Mouse (Mus musculus): ENCODE data around the gene Gm20765. TPM values are rescaled to one million over a fixed set of nuclear protein-coding genes. Genes with fewer than 3 reads are reported as not detected.

The Gm20765 gene
- polyA plus RNA-seq (2017; shearing (Covaris generic)), result not detected

DNA sequence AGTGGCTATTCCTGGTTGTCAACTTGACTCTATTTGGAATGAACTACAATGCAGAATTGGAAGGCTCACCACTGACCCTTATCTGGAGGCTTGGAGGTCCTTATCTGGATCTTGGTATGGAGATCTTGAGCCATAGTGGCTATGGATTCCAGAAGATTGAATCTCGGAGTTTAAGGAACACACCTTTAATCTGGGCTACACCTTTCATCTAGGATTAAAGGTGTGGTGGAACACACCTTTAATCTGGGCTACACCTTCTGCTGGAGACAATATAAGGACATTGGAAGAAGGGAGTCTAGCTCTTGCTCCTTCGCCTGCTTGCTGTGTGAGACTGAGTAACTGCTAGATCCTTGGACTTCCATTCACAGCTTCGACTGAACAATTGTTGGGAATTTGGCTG is at the start of gene Gm20765:
TSS of gene Gm20765 (plus strand) at position 301 of the 400 bp plus-strand sequence.

DNA sequence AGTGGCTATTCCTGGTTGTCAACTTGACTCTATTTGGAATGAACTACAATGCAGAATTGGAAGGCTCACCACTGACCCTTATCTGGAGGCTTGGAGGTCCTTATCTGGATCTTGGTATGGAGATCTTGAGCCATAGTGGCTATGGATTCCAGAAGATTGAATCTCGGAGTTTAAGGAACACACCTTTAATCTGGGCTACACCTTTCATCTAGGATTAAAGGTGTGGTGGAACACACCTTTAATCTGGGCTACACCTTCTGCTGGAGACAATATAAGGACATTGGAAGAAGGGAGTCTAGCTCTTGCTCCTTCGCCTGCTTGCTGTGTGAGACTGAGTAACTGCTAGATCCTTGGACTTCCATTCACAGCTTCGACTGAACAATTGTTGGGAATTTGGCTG is 42.6 kb upstream of the Gm20765 start, which contains the start of gene Gm21293:
TSS of gene Gm21293 (plus strand) at position 301 of the 400 bp plus-strand sequence.

DNA sequence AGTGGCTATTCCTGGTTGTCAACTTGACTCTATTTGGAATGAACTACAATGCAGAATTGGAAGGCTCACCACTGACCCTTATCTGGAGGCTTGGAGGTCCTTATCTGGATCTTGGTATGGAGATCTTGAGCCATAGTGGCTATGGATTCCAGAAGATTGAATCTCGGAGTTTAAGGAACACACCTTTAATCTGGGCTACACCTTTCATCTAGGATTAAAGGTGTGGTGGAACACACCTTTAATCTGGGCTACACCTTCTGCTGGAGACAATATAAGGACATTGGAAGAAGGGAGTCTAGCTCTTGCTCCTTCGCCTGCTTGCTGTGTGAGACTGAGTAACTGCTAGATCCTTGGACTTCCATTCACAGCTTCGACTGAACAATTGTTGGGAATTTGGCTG is 34.1 kb upstream of the Gm20765 start, which contains the start of gene Gm6763:
TSS of gene Gm6763 (plus strand) at position 301 of the 400 bp plus-strand sequence.

DNA sequence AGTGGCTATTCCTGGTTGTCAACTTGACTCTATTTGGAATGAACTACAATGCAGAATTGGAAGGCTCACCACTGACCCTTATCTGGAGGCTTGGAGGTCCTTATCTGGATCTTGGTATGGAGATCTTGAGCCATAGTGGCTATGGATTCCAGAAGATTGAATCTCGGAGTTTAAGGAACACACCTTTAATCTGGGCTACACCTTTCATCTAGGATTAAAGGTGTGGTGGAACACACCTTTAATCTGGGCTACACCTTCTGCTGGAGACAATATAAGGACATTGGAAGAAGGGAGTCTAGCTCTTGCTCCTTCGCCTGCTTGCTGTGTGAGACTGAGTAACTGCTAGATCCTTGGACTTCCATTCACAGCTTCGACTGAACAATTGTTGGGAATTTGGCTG is 25.6 kb upstream of the Gm20765 start, which contains the start of gene Gm8764:
TSS of gene Gm8764 (plus strand) at position 301 of the 400 bp plus-strand sequence.

DNA sequence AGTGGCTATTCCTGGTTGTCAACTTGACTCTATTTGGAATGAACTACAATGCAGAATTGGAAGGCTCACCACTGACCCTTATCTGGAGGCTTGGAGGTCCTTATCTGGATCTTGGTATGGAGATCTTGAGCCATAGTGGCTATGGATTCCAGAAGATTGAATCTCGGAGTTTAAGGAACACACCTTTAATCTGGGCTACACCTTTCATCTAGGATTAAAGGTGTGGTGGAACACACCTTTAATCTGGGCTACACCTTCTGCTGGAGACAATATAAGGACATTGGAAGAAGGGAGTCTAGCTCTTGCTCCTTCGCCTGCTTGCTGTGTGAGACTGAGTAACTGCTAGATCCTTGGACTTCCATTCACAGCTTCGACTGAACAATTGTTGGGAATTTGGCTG is 17.1 kb upstream of the Gm20765 start, which contains the start of gene Gm21304:
TSS of gene Gm21304 (plus strand) at position 301 of the 400 bp plus-strand sequence.

DNA sequence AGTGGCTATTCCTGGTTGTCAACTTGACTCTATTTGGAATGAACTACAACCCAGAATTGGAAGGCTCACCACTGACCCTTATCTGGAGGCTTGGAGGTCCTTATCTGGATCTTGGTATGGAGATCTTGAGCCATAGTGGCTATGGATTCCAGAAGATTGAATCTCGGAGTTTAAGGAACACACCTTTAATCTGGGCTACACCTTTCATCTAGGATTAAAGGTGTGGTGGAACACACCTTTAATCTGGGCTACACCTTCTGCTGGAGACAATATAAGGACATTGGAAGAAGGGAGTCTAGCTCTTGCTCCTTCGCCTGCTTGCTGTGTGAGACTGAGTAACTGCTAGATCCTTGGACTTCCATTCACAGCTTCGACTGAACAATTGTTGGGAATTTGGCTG is 8.6 kb upstream of the Gm20765 start, which contains the start of gene Gm21312:
TSS of gene Gm21312 (plus strand) at position 301 of the 400 bp plus-strand sequence.

DNA sequence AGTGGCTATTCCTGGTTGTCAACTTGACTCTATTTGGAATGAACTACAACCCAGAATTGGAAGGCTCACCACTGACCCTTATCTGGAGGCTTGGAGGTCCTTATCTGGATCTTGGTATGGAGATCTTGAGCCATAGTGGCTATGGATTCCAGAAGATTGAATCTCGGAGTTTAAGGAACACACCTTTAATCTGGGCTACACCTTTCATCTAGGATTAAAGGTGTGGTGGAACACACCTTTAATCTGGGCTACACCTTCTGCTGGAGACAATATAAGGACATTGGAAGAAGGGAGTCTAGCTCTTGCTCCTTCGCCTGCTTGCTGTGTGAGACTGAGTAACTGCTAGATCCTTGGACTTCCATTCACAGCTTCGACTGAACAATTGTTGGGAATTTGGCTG is 8.4 kb downstream of the Gm20765 start, which contains the start of gene Gm4340:
TSS of gene Gm4340 (plus strand) at position 301 of the 400 bp plus-strand sequence.

Other genes starting within 250 kb of the Gm20765 start
- not detected for gene Gm21293, start 42.5 kb upstream of the Gm20765 start, polyA plus RNA-seq (2017; shearing (Covaris generic))
- not detected for gene Gm6763, start 34.0 kb upstream of the Gm20765 start, polyA plus RNA-seq (2017; shearing (Covaris generic))
- gene Gm8764, start 25.5 kb upstream of the Gm20765 start, polyA plus RNA-seq (2017; shearing (Covaris generic)), result not detected
- not detected for gene Gm21304, start 17.0 kb upstream of the Gm20765 start, polyA plus RNA-seq (2017; shearing (Covaris generic))
- not detected for gene Gm21312, start 8.5 kb upstream of the Gm20765 start, polyA plus RNA-seq (2017; shearing (Covaris generic))
- gene Gm4340, start 8.5 kb downstream of the Gm20765 start, polyA plus RNA-seq (2017; shearing (Covaris generic)), result not detected

Data from effector memory CD4-positive, alpha-beta T cell, adult 5 months (primary cell).